Mouse (Mus musculus) lung, adult 2 months (tissue): ENCODE measurements around the gene Fzr1.

ENCODE experiments used
- CTCF ChIP-seq: fragments of 200-500 bp; IDR thresholded peaks from 2 replicates; pipeline ENCODE4 v1.5.1; 2011; ENCODE audit warnings: mild to moderate bottlenecking, low read length, control low read depth; ENCODE audit not compliant: insufficient read depth
- POLR2A ChIP-seq: fragments of 200-500 bp; IDR thresholded peaks from 2 replicates; pipeline ENCODE4 v1.6.1; 2011; ENCODE audit warnings: low read depth, mild to moderate bottlenecking, control low read depth, low read length, borderline replicate concordance; ENCODE audit errors: extremely low read depth

DNA sequence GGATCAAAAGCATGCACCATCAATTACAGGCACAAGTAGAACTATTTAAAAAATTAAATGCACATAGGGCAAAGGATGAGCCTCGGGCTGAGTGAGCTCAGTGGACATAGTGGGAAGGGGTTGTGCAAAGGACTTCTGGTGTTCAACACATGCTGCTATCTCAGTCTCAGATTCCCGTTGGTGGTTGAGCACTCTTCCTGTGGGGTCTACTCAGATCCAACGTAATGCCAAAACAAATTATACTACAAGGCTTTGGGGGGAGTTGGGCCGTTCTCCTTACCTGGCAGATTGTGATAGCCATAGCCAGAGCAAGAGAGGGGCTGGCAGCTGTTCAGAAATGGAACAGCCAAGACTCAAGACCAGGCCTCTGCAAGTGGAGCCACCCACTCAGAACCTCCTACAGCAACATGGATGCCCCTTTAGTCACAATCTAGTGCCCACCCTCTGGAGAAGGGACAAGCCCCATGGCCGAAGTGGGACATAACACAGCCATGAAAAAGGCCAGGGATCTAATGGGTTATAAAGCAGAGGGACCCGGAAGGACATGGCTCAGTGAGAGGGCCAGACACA lies 1.6 kb upstream of the Fzr1 start:
- TF ChIP-seq CTCF, result no peak
- TF ChIP-seq POLR2A, result no peak
